Mouse (Mus musculus) urinary bladder, adult 2 months (tissue): ENCODE data around the gene Fam114a1. TPM values are rescaled to one million over a fixed set of nuclear protein-coding genes. Genes with fewer than 3 reads are reported as not detected.

Experiments used
- DNase-seq: peaks from one replicate; pipeline ENCODE4 v3.0.0; 2022; ENCODE audit warnings: low spot score
- polyA plus RNA-seq: library from polyadenylated mRNA; depleted of rRNA; stranded (reverse); fragments of >200 nt; gene quantifications from 2 replicates; pipeline ENCODE4 v1.2.3, GENCODE M21; 2012; rRNA removed

The Fam114a1 gene
- polyA plus RNA-seq: 73.8 and 75.7 TPM in 2 replicates

DNA sequence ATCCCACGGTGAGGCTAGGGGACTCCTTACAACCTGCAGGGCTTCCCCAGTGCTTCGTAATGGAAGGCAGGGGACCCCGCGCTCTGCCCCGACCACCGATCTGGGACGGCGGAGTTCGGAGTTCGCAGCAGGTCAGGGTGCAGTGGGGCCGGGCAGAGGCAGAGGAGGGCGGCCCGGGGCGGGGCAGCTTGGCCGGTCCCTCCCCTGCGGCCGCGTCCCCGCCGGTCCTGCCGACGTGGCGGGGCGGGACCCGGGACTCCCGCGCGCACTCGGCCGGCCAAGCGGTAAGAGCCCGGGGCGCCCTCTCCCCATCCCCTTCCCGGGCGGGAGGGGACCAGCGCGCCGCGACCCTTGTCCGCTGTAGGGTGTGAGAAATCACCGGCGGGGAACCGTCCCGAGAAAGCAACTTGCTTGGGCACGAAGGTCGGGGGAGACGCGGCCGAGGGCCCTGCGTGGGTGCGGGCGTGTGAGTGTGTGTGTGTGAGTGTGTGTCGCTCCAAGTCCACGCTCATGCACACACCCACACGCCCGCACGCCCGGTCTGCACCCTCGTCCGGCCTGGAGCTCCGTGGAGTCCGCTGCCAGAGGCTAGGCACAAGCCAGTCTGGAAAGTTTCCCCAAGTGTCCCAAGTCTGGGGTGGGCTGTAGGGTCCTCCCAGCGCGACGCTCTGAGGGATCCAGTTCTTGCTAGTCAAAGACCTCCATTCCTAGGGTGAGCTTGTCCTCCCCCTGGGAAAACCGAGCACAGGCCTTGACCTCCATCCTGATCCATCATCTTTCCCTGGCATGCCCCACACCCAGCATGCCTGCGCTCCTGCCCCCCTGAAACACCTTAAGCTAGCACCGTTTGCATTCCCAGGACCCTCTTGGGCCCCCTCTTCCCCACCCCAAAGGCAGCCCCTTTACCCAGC lies at the start of gene Fam114a1:
Fam114a1 (plus strand) TSS at position 211 of the 911 bp plus-strand sequence.
- DNase-seq: peak; percentile 76

DNA sequence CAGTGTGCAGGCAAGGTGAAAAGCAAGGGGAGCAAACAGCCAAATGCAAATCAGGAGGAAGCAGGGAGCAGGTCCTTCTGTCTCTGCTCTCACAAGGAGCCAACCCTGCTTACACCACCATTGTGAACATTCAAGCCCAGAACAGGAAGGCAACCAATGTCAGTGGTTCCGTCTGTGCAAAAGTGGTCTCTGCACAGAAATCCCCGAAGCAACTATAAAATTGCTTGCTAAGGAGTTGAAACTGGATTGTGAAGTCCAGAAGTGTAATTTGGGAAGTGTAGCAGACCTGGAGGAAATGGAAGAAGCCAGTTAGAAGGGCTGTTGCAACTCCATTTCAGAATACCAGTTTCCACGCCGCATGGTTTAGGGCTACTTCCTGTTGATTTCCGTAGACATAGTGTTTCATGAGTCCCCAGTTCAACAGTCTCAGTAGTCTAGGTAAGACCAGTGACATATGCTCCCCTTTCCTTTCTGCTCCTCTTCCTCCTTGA lies 46.9 kb upstream of the Fam114a1 start:
- DNase-seq: no peak

DNA sequence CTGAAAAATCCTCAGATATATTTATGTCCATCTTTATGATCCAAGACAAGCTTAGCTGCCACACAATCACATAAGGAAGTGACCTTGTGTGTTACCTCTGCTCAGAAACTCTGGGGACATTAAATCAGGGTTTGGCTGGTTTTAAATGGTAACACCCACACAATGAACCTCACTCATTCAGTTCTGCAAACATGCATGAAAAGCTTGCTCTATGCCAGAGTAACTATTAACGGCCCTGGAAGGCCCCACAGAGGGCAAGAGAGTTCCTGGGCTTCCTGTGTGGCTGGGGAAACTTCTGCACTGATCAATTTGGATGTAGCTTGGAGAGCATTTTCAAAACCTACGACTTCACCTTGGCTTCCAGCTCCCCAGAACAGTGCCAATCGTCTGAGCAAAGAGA lies 37.7 kb upstream of the Fam114a1 start:
- DNase-seq: no peak

DNA sequence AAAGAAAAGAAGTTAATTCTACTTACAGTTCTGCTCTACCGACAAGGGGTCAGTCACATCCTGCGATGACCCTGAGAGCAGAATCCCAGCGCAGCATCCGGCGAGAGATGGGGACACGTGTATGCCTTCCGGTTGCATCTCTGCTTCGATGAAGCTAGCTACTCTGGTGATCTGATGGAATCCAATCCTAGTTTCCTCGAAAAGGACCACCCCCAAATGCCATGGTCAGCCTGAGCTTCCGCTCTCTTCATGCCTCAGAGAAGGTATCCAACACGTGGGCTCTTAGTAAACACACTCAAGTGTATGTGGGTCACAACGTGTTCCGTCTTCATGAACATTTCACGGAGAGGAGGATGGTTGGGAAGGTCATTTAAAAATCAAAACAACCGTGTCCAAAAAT lies 37.1 kb upstream of the Fam114a1 start:
- DNase-seq: no peak

DNA sequence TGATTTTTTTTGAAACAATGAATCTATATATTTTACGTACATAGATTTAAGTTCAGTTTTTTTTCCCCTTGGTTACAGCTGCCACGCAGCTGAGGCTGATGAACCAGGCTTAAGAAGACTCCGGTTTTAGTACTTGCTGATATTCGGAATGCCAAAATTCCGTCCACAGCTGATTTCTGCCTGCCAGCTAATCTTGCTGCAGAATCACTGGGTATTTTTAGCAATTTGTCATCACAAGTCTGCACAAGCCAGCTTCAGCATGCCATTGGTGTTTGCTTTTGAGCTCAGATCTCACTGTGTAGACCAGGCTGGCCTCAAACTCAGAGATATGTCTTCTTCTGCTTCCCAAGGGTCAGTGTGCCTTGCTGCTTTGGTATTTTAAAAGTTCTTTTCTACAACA lies 18.4 kb upstream of the Fam114a1 start:
- no peak for DNase-seq

GRCm38 (mm10) chr5:64954931-64955330 lies 14.9 kb upstream of the Fam114a1 start:
- no peak for DNase-seq

DNA sequence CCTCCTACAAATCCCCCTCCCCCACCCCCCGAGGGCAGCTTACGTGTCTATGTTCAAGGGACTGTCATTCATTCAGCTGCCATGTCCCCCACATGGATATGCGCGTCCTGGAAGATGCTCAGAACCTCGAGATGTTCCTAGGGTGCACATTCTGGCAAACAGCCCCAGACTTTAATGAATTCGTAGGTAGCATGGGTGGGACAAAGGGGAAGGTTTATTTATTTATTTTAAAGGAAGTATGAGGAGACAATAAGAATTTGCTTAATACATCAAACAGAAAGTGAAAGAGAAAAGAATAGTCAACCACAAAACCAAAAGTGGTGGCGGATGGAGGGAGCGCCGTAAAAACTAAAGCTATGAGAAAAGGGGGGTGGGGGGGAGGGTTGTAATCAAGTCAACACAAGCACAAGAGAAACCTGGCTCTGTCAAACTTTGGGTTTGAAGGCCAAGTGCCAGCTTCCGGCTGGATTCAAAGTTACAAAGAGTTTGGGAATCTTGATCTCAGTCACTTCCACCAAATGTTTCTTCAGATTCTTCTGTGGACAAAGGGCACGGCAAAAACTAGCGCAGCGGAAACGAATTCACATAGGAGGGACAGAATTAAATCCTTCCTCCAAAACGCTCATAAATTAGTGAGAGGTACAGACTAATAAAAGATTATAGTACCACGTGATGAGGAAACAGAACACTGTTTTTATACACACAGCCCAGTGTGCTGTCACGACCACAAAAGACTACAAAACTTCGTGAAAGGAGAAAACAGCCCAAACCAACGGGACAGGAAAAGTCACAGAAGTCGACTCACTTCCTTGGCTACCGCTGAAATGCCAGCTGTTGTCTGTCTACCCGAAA lies 10.7 kb upstream of the Fam114a1 start:
- no peak for DNase-seq

GRCm38 (mm10) chr5:64959843-64960230 lies 10.0 kb upstream of the Fam114a1 start, which contains the start of gene Tlr6:
Gene Tlr6, minus strand, starts transcription at chr5:64960097.
- DNase-seq: no peak

DNA sequence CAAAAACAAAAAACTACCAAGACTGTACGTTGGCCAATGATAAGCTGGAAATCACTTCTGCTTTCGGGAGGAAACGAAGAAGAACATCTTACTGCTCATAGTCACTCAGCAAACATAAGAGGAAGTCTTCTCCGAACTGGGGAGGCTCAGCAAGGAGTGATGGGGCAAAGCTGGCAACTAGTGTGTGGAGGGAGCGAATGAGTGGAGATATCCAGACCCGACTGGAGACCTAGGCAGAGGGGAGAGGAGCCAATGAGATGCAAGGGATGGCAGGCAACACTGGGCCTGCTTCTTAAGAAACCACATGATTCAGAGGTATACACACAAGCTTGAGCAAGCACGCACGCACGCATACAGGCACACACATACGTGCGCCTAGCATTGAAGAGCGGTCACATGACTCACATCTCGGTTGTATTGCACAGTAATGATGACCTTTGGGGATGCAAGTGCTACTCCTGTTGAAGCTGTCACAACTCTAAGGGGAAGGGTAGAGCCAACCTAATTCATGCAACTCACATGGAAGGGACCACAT lies 8.9 kb upstream of the Fam114a1 start:
- DNase-seq: no peak

DNA sequence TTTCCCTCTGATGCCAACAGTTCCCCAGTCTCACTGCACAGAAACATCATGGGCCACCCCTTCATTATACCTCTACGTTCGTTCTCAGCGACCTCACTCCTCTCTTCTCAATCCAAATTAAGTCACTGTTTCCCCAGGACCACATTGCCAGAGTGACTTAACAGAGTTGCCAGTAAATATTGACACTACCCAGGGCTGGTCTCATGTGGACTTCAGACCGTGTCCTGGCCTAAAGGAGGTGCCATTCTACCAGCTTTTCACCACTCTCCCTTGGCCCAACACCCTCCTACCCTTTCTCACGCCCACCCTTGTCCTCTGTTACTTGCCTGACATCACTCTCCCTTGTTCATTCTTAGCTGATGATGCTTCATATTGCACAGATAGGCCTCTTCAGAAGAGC lies 6.6 kb upstream of the Fam114a1 start:
- no peak for DNase-seq

GRCm38 (mm10) chr5:64963735-64964134 lies 6.1 kb upstream of the Fam114a1 start:
- no peak for DNase-seq

DNA sequence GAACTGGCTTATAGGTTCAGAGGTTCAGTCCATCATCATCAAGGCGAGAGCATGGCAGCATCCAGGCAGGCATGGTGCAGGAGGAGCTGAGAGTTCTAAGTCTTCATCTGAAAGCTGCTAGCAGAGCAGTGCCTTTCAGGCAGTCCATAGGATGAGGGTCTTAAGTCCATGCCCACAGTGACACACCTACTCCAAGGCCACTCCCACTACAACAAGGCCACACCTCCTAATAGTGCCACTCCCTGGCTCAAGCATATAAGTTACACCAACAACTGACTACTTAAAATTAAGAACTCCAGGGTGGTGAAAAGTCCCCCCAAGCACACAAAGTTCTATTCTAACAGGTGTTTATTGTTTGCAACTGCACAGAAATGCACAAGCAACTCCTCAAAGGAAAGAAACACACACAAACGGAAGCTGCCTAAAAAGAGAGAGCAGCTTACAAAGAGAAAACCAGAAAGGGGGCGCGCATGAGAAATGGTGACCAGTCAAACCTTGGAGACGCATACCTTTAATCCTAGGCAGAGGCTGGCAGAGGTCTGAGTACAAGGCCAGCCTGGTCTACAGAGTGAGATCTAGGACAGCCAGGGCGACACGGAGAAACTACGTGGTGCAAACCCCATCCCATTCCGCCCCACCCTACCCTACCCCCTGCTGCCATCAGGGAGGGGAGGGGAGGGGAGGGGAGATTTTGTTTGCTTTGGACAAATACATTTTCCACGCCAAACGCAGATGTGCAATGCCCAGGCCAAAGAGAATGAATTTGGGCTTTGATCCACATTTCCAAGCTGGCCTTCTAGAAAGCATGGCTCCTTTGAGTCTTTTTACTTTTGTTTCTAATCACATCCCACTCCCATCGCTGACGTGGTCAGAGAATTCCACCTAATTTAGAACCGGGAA lies 660 bp upstream of the Fam114a1 start:
- no peak for DNase-seq

DNA sequence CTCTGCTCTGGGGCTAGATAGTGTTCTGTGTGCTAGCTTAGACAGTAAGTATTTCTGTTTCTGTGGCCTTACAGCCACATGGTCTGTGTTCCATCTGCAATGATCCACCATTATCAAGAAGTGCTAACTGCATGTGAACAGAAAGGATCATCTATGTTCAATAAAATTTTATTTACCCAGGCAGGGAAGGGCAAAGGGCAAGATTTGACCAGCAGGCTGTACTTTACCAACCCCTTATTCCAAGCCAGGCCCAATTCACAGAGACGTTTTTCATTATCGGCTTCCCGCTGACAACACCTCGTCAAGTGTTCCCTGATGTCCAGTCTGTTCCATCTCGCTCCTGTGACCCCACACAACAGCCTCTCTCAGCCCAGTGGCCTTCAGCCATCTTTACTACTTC lies 5.2 kb downstream of the Fam114a1 start:
- DNase-seq: no peak

DNA sequence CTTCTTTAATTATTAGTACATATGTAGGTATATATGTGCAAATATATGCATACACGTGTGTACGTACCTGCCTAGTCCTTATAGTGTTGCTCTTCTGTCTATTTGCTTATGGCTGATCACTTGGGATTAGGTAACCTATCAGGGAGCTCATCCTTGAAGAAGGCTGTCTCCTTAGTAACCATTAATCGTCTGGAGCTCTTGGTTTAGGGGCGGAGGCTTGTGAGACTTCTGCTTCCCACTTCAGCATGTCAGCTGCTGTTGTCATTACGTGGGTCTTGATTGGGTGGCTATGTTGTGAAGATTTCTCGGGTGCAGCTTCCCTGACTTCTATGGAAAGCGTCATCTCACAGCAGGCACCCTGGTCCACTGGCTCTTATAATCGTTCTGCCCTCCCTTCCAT lies 7.3 kb downstream of the Fam114a1 start:
- DNase-seq: no peak

GRCm38 (mm10) chr5:64985971-64986370 lies 16.1 kb downstream of the Fam114a1 start:
- no peak for DNase-seq

DNA sequence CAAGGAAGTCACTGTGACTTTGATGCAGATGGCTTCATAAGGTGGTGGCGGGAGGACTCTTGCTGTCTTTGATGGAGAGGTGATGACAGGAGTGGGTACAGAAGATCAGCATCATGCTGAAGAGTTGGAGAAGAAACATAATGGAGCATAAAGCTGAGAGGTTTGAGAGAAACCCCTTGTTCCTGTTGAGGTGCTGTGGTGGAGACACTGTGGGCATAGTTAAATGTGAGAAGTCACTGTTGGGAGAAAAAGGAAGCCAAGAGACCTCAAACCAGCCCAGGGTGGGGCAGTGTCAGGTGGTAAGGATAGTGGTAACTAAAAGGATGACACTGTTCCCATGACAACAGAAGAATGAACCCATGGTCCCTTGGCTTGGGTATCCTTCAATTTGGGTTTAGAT lies 20.1 kb downstream of the Fam114a1 start:
- no peak for DNase-seq

- DNase-seq: no peak
These were observed 22.7 kb downstream of the Fam114a1 start for GRCm38 (mm10) chr5:64992540-64992939.

DNA sequence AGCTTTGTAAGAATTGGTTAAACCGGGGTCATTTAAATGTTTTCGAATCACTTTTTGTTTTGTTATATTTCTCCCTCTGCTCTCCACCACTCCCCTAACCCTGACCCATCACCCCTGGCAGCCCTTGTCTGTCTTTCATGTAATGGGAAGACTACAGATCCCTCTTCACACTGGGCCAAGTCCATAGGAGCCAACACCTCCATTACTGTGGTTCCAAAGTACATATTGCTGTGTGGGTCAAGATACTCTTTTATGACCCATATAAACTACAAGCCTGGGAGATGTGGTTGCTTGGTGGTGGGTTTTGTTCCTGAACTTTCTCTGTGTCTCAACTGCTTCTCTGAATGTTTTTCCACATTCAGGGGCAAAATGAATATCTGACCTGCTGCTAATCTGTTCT lies 25.5 kb downstream of the Fam114a1 start:
- no peak for DNase-seq

DNA sequence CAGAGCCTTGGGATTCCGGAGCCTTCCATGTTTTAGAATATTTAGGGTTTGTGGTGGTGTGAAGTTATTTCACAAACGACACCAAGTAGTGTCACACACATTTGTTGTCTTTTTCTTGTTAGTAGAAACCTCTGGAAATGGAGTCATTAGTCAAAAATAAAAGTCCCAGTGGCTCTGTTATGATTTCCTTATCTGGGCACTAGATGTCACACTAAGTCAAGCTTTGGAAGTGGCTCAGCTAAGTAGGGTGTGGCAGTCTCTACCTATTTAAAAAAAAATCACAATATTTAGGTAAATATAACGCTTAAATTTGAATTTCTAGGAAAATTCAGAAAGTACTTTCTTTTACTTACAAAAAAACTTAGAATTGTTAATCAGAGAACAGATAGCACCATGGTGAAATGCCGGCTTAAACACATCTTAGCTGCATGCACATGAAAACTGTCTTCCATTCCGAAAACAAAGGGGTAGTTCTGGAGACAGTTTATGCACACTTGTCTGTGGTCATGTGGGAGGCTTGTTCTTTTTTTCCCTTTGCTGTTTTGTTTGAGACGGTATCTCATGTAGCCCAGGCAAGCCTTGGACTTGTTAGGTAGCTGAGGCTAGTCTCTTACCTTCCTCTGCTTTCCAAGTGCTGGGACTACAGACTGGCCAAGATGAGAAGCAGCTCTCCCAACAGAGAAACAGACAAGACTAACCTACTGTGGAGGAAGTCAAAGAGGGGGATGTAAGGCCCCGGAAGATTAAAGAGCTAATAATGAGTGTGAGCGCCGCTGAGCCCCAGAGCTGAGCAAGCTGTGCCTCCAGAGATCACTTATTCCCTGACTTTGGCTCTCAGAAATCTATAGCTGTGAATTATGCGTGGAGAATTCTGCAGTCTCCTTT lies 33.3 kb downstream of the Fam114a1 start:
- no peak for DNase-seq

DNA sequence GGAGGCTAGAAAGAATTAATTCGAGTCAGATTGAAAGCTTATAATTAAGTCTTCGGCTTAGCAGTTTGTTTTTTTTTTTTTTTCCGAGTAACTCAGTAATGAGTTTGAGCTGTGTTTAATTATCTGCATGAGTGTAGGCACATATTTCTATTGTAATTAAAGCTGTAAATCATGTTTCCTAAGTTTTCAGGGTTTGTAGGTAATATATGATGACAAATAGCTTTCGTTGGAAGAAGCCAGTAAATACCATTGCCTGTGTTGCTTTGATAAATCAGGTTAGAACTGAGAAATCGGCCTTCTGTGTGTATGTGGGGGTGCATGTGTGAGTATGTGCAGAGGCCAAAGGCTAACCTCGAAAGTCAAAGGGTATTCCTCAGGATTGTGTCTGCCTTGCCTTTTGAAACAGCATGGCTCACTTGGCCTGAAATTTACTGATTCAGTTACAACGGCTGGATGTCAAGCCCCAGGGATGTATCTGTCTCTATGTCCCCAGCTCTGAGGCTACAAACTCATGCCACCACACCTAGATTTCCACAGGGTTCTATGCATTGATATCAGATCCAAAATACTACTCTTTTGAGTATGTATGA lies 34.2 kb downstream of the Fam114a1 start:
- no peak for DNase-seq
